ENCODE assay signal across 10 mouse cellular contexts in genomic region chr8:104061989-104062820, GRCm38 (mm10). TPM values are rescaled to one million over a fixed set of nuclear protein-coding genes. Genes with fewer than 3 reads are reported as not detected.
DNase-seq lines count a peak whose midpoint lies in the region; ATAC-seq and TF ChIP-seq lines count a peak whose summit lies in the region.
"Had no signal": no experiment of that assay in that cellular context is flagged by ENCODE, and none has a peak within 500 bp of the region (broad histone marks: within the 10 kb centered on the region; RNA-seq: fewer than 3 reads in every experiment).

No protein-coding gene starts in this region.

- no peaks in the 10 kb centered on the region for H3K9me3 ChIP-seq in E14TG2a.4 (ENCODE audit: low read length)
- H3K9me3 ChIP-seq in midbrain, embryonic 14.5 days (ENCODE audit: control insufficient read depth, low read length): no peaks in the 10 kb centered on the region

- peaks cover 76% of the 10 kb centered on the region for H3K27me3 ChIP-seq in E14TG2a.4 (ENCODE audit: insufficient read depth, low read length)
- no peaks in the 10 kb centered on the region for H3K27me3 ChIP-seq in midbrain, embryonic 14.5 days (ENCODE audit: control insufficient read depth, insufficient read depth, low read length)

- peak; percentile 15 to 40 for DNase-seq in cerebellum, postnatal 4 days (ENCODE audit: low spot score in 2 of 2)
- DNase-seq in cerebellum, adult 11 months: no peak
- peak; percentile 27 for DNase-seq in gastrocnemius, postnatal 25 days
- peak; percentile 82 for DNase-seq in midbrain, embryonic 14.5 days
- DNase-seq in urinary bladder, adult 18-20 months (ENCODE audit: low spot score in 2 of 2): no peak
- no peak for DNase-seq in urinary bladder, adult 2 months (ENCODE audit: low spot score)
- DNase-seq: kidney, adult 9 months; lung, adult 18-20 months had no signal

- no peaks in the 10 kb centered on the region for H3K36me3 ChIP-seq in E14TG2a.4 (ENCODE audit: insufficient read depth, low read length)
- no peaks in the 10 kb centered on the region for H3K36me3 ChIP-seq in midbrain, embryonic 14.5 days (ENCODE audit: control insufficient read depth, insufficient read depth, low read length)

- peak overlapping the region; percentile 35 for H3K4me2 ChIP-seq in midbrain, embryonic 14.5 days (ENCODE audit: low read length)

- H3K9ac ChIP-seq in midbrain, embryonic 14.5 days (replicated peaks; ENCODE audit: low read length): no peak overlapping the region

- TF ChIP-seq CTCF in E14TG2a.4 (conservative IDR thresholded peaks at IDR 0.05; ENCODE audit: low read length): no peak

- peak overlapping the region; percentile 49 for H3K4me3 ChIP-seq in E14TG2a.4 (replicated peaks; ENCODE audit: low read length)
- no peak overlapping the region for H3K4me3 ChIP-seq in midbrain, embryonic 14.5 days (replicated peaks; ENCODE audit: low read depth, low read length)

- WGBS in midbrain, embryonic 14.5 days: 19% methylated on average over 15 of the region's 15 CpGs

- H3K27ac ChIP-seq in midbrain, embryonic 14.5 days (replicated peaks; ENCODE audit: low read depth, low read length): peak overlapping the region; percentile 41; the same call in 1 of the 2 replicates

- peaks cover 18% of the 10 kb centered on the region for H3K4me1 ChIP-seq in E14TG2a.4 (replicated peaks; ENCODE audit: low read depth, low read length)
- H3K4me1 ChIP-seq in midbrain, embryonic 14.5 days (ENCODE audit: control insufficient read depth, insufficient read depth, low read length): peaks cover 18% of the 10 kb centered on the region

- peak; percentile 71; the same call in 1 of the 2 replicates for ATAC-seq in midbrain, embryonic 14.5 days (ENCODE audit: low FRiP score, low TSS enrichment)
- no peak for ATAC-seq in erythroblast, adult 5-6 weeks (replicated peaks; ENCODE audit: low FRiP score, poor library complexity, severe bottlenecking)

RNA-seq across cellular contexts. Expression of gene Cdh5, which starts 39.2 kb away (rescaled TPM):
- total RNA-seq in gastrocnemius, postnatal 25 days (2021): 10 to 100 TPM; 41.8 to 51.9 TPM
- polyA plus RNA-seq in midbrain, embryonic 14.5 days (2014; fragmentation: Nextera tagmentation; extraction: Ambion mirVana): 5.3 and 12.7 TPM in 2 replicates
- not detected in 2 replicates for total RNA-seq in erythroblast, adult 5-6 weeks (2015; ENCODE audit: low replicate concordance)
- not detected in 2 replicates for total RNA-seq in erythroblast, adult 5-6 weeks (2017; ENCODE audit: low replicate concordance)
- 15.9 and 29.1 TPM in 2 replicates for polyA plus RNA-seq in urinary bladder, adult 2 months (2012; rRNA removed)

Comparison
In these comparisons a context has a peak if more than half of its experiments do, and no peak if none do; other contexts are left out.
1. DNase-seq: peak in cerebellum, postnatal 4 days (2 of 2), gastrocnemius, postnatal 25 days (single experiment) and midbrain, embryonic 14.5 days (single experiment); none in cerebellum, adult 11 months (single experiment), urinary bladder, adult 18-20 months (0 of 2) and urinary bladder, adult 2 months (single experiment).
2. RNA of gene Cdh5, which starts 39.2 kb away (total RNA-seq): 41.8 to 51.9 TPM in gastrocnemius, postnatal 25 days; not detected in erythroblast, adult 5-6 weeks; every median in the first group is over 10 times any median in the second.